In the genomic region with DNA sequence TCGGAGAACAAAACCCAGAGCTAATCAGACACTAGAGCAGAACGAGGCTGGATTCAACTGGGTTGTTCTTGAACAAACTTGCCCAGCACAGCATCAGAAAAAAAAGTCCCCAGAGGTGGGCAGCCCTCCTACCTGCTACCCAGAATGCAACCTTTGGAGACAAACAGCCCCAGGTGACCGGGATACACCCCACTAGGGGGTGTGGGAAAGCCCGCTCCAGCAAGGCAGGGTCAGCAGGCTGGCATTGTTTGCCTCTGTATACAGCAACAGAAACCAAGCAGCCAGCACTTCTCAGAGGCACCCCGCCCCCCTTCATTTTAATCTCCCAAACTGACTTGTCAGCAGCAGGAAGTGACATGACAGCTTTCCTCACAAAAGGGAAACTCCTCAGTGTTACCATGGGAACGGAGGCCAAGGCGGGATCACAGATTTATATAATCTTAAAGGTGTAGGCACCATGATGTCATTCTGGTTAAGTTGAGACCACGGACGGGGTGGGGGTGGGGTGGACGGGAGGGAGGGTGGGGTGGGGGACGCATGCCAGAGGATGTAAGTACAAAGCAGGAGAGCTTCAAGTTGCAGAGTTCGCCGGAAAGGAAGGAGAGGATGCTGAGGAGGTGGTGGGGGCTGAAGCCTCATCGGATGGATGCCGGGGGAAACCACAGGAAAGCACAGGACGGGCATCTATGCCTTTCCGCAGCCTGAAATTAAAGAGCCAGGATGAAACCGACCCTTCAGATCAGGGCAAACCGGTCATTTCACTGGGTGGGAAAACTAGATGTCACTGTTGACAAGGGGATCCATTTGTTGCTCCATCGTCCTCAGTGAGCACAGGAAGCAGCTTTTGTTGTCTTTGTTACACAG, we compare ENCODE assay signal across 7 mouse cellular contexts. TPM values are rescaled to one million over a fixed set of nuclear protein-coding genes. Genes with fewer than 3 reads are reported as not detected.
DNase-seq lines count a peak whose midpoint lies in the region; ATAC-seq lines count a peak whose summit lies in the region.

No protein-coding gene starts in this region.

- peak overlapping the region; percentile 67 for H3K27ac ChIP-seq in intestine, embryonic 15.5 days

- peak overlapping the region; percentile 15 for H3K4me3 ChIP-seq in intestine, embryonic 15.5 days (replicated peaks)

- no peaks in the 10 kb centered on the region for H3K36me3 ChIP-seq in intestine, embryonic 15.5 days

- intact Hi-C loops in gastrocnemius, postnatal 14 days (cut with DNase I; ENCODE audit: low total_unique reads) = no loop called here
- intact Hi-C loops in left cerebral cortex, postnatal 14 days (cut with DNase I) = no loop called here

- 6% methylated on average over 20 of the region's 20 CpGs for WGBS in intestine, embryonic 15.5 days

- DNase-seq in cerebellum, postnatal 10 days = peak; percentile 77 to 84
- DNase-seq in gastrocnemius, postnatal 14 days = peak; percentile 63
- DNase-seq in left cerebral cortex, postnatal 14 days (ENCODE audit: low spot score in 2 of 2) = peak; percentile 82 to 93
- peak; percentile 67 to 86 for DNase-seq in right cerebral cortex, postnatal 36 days (ENCODE audit: low spot score in 2 of 2)

- ATAC-seq in activated CD4-positive, CD25-positive, alpha-beta regulatory T cell, adult 4 months = peak; percentile 51
- peak; percentile 28; the same call in 1 of the 2 replicates for ATAC-seq in intestine, embryonic 15.5 days
- ATAC-seq in megakaryocyte progenitor cell, adult 5-6 weeks (replicated peaks; ENCODE audit: poor library complexity) = peak; percentile 74

- H3K9me3 ChIP-seq in intestine, embryonic 15.5 days = no peaks in the 10 kb centered on the region

- H3K4me1 ChIP-seq in intestine, embryonic 15.5 days (replicated peaks) = peaks cover 25% of the 10 kb centered on the region

- peak overlapping the region; percentile 32; the same call in 1 of the 2 replicates for H3K9ac ChIP-seq in intestine, embryonic 15.5 days

- no peaks in the 10 kb centered on the region for H3K27me3 ChIP-seq in intestine, embryonic 15.5 days (replicated peaks)

- peak overlapping the region; percentile 52 for H3K4me2 ChIP-seq in intestine, embryonic 15.5 days (replicated peaks)

RNA-seq across cellular contexts. Expression of a gene that starts 58.2 kb away (rescaled TPM):
- 10 to 100 TPM; 39.5 to 45.7 TPM for polyA plus RNA-seq in activated CD4-positive, CD25-positive, alpha-beta regulatory T cell, adult 4 months (2017; shearing (Covaris generic))
- total RNA-seq in gastrocnemius, postnatal 14 days (2021) = 10 to 100 TPM; 71.4 to 87.7 TPM
- polyA plus RNA-seq in intestine, embryonic 15.5 days (2015; fragmentation: Nextera tagmentation; extraction: Ambion mirVana) = 97.0 and 100 TPM in 2 replicates
- 100 to 1,000 TPM; 180 to 195 TPM for total RNA-seq in left cerebral cortex, postnatal 14 days (2021)
- 99.7 and 123 TPM in 2 replicates for total RNA-seq in megakaryocyte progenitor cell, adult 5-6 weeks (2015)
- total RNA-seq in megakaryocyte progenitor cell, adult 5-6 weeks (2017) = 42.2 and 48.3 TPM in 2 replicates

RNA-seq across cellular contexts. Expression of a gene that starts 58.9 kb away (rescaled TPM):
- 10 to 100 TPM; 25.1 to 28.8 TPM for polyA plus RNA-seq in activated CD4-positive, CD25-positive, alpha-beta regulatory T cell, adult 4 months (2017; shearing (Covaris generic))
- 10 to 100 TPM; 30.8 to 77.9 TPM for total RNA-seq in gastrocnemius, postnatal 14 days (2021)
- polyA plus RNA-seq in intestine, embryonic 15.5 days (2015; fragmentation: Nextera tagmentation; extraction: Ambion mirVana) = 14.3 and 15.1 TPM in 2 replicates
- total RNA-seq in left cerebral cortex, postnatal 14 days (2021) = 10 to 100 TPM; 28.4 to 33.2 TPM
- 89.7 and 162 TPM in 2 replicates for total RNA-seq in megakaryocyte progenitor cell, adult 5-6 weeks (2015)
- 16.1 and 29.6 TPM in 2 replicates for total RNA-seq in megakaryocyte progenitor cell, adult 5-6 weeks (2017)

Comparison
In these comparisons a context has a peak if more than half of its experiments do, and no peak if none do; other contexts are left out.
1. Peak in every context shown above with its lines: DNase-seq, ATAC-seq, H3K4me3 ChIP-seq and H3K27ac ChIP-seq.